Mouse (Mus musculus) monocyte, adult 5-6 weeks (primary cell): ENCODE measurements around the gene Acss2. TPM values are rescaled to one million over a fixed set of nuclear protein-coding genes. Genes with fewer than 3 reads are reported as not detected.

Source experiments
- ATAC-seq: fragments of 153-309, 156-312 bp; replicated peaks from 2 replicates; pipeline ENCODE4 v1.8.0; 2017; ENCODE audit warnings: mild to moderate bottlenecking; ENCODE audit not compliant: low TSS enrichment, insufficient number of reproducible peaks, severe bottlenecking, poor library complexity, low FRiP score
- total RNA-seq: library from RNA; stranded (forward); fragments of 200-1000, 200-491, 200-594 nt; gene quantifications from 3 replicates; pipeline ENCODE4 v1.2.3, GENCODE M21; 2017

Gene Acss2
- 29.5 to 53.8 TPM (median 36.7 TPM) in 3 replicates for total RNA-seq

DNA sequence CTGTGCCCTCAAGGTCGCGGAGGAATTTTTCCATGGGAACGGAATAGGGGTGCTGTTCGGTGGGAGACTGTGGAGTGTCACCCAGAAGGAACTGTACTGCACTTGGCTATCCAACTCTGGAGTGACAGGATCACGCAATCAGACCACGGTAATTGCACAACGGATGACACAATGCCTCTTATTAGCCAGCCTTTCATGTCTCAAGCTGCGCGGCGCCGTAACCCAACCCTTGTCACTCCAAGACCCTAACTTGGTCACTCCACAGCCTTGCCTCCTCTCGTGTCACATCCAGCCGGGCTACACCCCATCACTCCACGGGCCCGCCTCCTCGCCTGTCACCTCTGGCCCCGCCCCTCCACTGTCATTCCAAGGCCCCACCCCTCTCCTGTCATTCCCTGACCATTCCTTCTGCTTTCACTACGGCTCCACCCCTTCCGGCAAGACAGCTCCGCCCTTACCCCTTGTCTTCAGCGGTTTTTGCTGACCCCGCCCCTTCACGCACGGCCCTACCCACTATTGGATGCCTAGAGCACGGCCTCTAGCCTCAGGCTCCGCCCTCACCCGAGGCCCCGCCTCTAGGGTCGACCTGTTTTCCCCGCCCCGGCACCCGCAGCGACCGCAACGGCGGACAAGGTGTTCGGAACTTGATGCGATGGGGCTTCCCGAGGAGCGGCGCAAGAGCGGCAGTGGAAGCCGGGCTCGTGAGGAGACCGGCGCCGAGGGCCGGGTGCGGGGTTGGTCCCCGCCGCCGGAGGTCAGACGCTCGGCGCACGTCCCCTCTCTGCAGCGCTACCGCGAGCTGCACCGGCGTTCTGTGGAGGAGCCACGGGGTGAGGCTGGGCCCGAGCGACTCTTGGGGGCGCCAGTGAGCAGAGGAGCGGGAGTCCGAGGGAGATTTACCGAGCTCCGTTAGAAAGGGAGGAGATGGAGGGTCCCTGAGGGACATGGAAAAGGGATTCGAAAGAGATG is at the start of gene Acss2, which contains the start of gene Ggt7:
Gene Acss2 (plus strand): TSS at position 494 of the 969 bp plus-strand sequence.
Gene Ggt7 (minus strand): TSS at position 783 of the 969 bp plus-strand sequence.
- peak; percentile 95 for ATAC-seq

- peak; percentile 56 for ATAC-seq
Measured at GRCm38 (mm10) chr2:155472671-155473569, 44.8 kb upstream of the Acss2 start.

GRCm38 (mm10) chr2:155473570-155474088 is 44.1 kb upstream of the Acss2 start, which contains the start of gene Ncoa6:
TSS of gene Ncoa6 (minus strand) at chr2:155473894.
- ATAC-seq = peak; percentile 49; the same call in 1 of the 2 replicates

DNA sequence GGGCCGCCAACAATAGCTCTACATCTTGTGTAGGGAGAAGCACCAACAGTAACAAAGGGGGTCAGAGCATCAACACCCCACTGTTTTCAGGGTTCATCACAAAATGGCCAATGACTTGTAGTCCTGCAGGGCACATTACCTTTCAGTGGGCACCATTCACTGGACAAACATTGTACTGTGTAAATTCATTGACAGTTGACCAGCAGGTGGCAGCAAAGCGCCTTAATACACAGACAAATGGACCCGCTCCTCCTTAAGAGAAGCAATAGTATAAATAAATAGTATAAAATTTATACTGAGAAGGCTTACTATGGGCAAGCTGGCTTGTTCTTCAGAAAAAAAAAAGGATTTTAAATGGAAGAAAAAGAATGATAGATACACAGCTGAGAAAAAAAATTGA is 35.7 kb upstream of the Acss2 start:
- ATAC-seq = peak; percentile 79

- ATAC-seq = no peak
Measured at GRCm38 (mm10) chr2:155490998-155491397, 26.8 kb upstream of the Acss2 start.

DNA sequence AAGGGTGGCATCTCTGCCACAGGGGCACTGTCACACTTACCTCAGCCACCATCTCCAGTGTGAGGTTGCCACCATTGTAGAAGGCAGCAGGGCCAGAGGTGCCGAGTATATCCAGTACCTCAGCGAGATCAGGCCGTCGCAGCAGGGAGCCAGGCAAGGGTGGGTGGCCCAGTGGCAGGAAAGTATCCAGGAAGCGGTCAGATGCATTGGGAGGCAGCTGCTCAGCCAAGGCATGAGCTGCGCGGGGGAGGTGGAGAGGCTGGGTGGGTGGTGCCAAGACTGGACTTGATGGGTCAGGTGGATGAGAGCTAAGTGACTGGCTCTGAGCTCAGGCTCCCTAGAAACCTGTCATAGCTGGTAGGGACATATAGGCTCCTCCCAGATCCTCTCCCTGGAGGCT is 15.2 kb upstream of the Acss2 start:
- no peak for ATAC-seq

- no peak for ATAC-seq
Measured at GRCm38 (mm10) chr2:155504440-155505355, 13.1 kb upstream of the Acss2 start.

- no peak for ATAC-seq
Measured at GRCm38 (mm10) chr2:155505811-155506210, 11.9 kb upstream of the Acss2 start.

GRCm38 (mm10) chr2:155507721-155508470 is 9.9 kb upstream of the Acss2 start:
- ATAC-seq = no peak

DNA sequence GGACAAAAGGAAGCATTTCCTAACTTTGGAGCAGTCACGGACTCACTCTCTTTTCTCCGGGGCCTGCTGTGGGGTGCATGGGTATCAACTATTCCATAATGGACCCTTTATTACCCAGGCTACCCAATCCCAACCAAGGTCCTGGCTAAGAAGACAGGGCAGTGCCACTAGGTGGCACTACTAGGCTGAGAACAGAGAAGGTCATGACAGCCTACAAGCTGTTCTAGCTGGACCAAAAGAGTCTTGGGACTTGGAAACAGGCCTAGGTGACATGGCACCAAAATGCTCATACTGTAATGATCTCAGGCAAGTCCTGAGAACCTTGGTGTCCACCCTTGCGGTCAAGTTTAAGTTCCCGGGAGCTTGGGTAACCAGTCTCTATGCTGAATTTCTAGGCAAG is 5.3 kb upstream of the Acss2 start:
- peak; percentile 46 for ATAC-seq

- no peak for ATAC-seq
Measured at GRCm38 (mm10) chr2:155513543-155513942, 4.2 kb upstream of the Acss2 start.

DNA sequence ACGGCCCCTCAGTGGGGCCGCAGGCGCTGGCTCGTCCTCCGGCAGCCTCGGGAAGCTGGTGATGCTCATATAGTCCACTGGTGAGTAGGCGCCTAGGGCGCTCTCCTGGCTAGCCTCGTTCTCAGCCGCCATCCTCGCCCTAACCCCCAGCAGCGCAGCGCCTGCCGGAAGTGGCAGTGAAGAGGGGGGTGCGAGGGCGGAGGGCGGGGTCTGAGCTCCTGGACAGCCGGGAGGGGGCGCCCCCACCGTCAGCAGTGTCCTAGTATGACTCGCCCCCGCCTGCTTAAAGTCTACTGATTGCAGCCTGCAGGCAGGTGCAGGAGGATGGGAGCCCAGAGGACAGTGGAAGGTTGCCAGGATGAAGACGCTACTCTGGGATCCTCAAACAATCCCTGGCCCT is 3.1 kb upstream of the Acss2 start:
- ATAC-seq = no peak

GRCm38 (mm10) chr2:155515941-155516340 is 1.8 kb upstream of the Acss2 start:
- no peak for ATAC-seq

DNA sequence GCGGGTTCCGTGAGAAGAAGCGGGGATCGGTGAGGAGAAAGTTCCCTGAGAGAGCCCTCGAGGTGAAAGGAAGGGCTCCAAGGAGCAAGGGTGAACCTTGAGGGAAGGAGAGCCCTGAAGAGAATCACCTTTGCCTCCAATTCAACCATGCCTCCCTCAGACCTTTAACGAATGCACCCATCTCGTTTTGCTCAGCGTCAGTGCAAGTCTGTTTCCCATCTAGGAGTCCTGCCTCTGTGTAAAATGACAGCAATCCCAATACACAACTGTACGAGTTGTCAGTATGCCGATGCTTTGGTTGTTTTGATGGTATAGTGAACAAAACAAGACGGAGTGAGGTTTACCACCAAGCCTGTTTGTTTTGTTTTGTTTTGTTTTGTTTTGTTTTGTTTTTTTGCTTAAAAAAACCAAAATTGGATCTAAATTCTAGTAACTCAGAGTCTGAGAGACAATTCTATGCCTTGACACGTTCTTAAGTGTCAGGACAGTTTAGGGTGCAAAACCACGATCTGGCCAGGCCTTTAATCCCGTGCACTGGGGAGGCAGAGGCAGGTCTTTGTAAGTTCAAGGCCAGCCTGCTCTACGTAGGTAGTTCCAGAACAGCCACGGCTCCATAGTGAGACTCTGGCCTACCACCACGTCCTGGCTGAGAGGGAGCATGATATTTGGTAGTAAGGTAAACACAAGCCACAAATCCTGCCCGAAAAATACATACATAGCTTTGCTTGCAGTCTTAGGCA is 953 bp downstream of the Acss2 start:
- no peak for ATAC-seq

DNA sequence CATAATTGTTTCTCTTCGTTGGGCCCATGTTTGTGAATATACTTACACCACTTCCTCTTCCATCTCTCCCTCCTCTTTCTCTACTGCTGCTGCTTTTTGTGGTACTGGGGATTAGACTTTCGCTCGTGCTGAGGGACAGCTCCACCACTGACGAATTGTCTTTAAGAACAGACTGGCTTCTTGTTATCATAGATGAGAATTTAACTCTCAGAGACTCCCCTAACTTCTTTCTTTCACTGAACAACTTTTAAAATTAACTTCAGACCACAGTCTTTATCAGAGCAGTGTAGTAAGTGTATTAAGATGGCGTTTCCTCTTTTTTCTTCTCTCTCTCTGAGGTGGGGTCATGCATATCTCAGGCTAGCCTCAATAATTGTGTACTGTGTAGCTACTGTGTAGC is 6.0 kb downstream of the Acss2 start:
- no peak for ATAC-seq

DNA sequence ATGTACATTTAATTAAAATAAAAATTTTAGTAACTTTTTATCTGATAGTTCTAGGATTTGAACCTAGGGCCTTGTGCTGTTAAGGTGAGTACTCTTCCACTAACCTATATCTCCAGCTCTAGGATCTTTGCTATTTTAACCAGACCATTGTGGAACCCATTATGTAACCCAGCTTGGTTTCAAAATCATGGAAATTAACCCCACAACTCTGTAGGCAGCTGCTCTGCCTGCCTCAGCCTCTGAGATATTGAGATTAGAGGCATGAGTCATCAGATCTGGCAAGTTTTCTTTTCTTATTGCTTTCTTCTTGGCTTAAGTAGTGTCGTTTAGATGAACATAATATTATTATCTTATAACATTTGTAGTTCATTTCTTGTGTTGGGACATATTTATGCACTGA is 6.6 kb downstream of the Acss2 start:
- ATAC-seq = no peak

DNA sequence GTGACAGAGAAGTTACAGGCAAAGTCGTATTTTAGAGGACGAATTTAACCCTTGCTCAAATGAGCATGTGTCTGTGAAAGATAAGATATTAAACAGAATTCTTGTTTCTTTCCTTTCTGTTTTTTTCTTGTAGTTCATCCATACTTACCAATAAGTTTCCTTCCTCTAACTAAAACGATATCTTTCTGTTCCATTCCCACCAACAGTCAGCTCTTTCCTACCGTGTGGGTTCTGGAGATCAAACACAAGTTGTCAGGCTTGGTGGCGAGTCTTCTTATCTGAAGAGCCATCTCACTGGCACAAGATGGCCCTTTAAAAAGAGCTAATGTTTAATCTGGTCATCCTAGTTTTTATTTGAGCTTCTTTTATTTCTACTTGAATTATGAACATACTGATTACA is 9.6 kb downstream of the Acss2 start:
- ATAC-seq = no peak
